Mouse (Mus musculus): ENCODE results near the gene Smndc1.
"Not testable (repeated sequence)": the region's sequence is repeated elsewhere in the genome, so short reads cannot be mapped to it uniquely, and the experiment has no call there.

The Smndc1 gene

GRCm38 (mm10) chr19:53412149-53412848 is 21.9 kb upstream of the Smndc1 start:
- no peak for DNase-seq (ENCODE audit: low spot score in 2 of 2)

DNA sequence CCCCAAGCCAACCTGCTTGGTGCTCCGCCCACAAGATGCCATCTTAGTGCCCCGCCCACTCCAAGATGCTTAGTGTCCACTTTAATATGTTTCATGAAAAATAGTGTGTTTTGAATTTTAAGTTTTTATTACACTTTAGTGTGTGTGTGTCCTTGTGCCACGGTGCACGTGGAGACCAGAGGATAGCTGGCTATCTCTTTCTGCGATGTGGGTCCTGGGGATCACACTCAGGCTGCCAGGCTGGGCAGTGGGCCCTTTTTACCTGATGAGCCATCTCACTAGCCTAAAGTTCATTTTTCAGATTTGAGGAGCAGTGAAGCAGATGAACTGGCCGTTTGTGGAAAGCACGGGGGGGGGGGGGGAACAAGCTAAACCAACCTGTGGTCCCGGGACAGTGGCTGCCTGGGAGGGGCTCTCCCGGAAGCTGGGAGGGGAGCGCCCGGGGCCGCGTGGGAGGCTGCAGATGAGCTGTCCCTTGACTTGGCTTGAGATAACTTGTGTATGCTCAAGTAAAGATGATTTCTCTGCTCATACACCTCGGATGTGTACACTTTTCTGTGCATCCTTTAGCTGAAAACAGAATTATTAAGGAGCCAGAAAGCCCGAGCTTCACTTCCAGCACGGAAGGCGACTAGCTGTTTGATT is 19.4 kb upstream of the Smndc1 start:
- no peak for DNase-seq (ENCODE audit: low spot score in 2 of 2)

- DNase-seq (ENCODE audit: low spot score in 2 of 2) = no peak
Observed at GRCm38 (mm10) chr19:53408398-53408797, 18.0 kb upstream of the Smndc1 start.

- DNase-seq (ENCODE audit: low spot score in 2 of 2) = no peak
Observed at GRCm38 (mm10) chr19:53407350-53407749, 17.0 kb upstream of the Smndc1 start.

GRCm38 (mm10) chr19:53405810-53406209 is 15.4 kb upstream of the Smndc1 start:
- DNase-seq (ENCODE audit: low spot score in 2 of 2) = no peak

DNA sequence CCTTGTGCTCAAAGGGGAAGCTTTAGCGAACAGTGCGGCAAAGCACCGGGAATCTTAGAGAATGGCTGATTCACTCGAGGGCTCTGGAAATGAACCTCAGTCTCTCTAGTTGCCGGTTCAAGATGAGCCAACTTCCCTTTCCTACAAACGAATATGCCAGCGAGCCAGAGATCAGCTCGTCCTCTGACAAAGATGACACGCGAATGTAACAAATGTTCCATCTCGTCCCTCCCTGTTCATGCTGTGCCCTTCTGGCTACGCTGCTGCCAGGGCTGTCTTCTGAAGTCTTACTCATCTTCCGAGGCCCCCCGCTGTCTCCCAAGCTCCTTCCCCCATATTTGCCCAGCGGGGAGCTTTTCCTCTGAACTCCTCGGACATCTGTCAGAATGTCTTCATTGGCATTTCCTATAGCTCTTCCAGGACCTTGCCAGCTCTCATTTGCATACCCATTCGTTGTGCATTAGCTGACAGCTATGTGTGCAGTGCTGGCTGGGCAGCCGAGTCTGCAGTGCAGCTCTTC is 14.5 kb upstream of the Smndc1 start:
- no peak for DNase-seq (ENCODE audit: low spot score in 2 of 2)

DNA sequence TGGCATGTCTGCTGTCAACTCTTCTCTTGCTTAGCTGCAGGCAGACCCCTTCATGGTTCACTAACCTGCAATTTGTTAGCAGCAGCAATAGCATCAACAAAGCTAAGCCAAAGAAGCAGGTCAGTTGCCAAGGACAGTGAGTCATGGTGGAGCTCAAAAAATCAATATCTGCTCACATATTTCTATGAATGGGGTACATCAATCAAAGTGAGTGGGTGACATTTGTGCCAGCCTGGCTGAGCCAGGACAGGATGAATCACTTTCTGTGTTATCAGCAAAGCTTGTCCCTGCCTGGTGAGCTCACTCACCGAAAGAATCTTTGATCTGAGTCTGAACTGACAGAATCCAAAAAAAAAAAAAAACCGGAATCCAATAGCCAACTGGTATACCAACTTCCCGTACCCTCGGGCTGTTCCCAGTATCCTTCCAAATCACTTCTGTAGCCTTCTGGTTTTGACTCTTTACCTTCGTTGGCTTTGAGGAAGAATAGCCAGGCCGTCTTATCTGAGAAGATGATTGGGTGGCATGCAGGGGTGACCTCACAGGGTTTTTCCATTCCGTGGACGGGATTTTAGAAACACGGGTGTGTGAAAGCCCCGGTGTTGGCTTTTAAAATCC is 13.9 kb upstream of the Smndc1 start:
- no peak for DNase-seq (ENCODE audit: low spot score in 2 of 2)

- no peak for DNase-seq (ENCODE audit: low spot score in 2 of 2)
Observed at GRCm38 (mm10) chr19:53402741-53403432, 12.5 kb upstream of the Smndc1 start.

DNA sequence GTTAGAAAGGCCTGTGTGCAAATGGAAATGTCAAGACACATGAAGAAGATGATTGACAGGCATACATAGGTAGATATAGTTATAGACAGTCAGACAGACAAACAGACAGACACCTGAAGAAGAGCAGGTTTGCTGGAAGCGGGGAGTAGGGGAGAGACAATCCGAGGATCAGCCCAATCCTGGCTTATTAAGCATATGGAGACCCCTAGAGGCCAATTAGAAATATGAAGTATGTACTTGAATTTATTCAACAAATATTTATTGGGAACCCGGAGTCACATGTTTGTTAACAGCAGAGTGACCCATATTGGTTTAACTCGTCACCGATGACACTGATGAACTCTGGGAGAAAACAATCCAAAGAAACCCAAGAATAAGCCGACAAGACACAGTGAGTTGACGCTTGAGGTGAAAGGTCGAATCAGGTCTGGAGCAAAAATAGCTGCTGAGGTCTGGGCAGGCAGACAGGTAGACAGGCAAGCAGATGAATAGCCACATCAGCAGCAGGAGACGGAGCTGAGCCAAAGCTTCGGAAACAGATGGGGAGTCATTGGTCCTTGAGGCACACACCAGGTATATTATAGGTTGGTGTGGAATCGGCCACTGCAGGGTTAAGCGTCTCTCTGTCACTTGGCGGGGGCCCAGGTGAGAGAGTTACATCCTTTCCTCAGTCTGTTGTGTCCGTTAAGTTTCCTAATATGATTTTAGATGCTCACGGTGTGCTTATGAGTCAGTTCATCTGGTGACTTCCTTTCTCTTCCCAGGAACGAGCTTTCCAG is 10.1 kb upstream of the Smndc1 start:
- no peak for DNase-seq (ENCODE audit: low spot score in 2 of 2)

DNA sequence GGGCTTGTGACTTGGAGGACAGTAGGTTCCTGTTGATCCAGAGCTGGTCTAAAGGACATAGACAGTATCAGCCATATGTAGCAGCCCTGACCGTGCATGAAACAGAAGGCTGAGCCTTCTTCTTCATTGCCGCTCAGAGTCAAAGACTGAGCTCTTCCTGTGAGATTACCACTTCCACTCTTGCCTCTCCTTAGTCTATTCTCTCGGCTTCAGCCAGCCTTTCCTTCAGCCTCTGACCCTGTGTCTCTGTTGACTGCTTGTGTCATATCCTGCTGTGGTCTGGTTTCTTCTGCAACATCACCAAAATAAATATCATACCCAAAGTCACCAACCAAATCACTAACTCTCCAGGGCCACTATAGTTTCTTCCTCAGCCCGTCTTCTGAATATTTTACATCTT is 8.8 kb upstream of the Smndc1 start:
- no peak for DNase-seq (ENCODE audit: low spot score in 2 of 2)

DNA sequence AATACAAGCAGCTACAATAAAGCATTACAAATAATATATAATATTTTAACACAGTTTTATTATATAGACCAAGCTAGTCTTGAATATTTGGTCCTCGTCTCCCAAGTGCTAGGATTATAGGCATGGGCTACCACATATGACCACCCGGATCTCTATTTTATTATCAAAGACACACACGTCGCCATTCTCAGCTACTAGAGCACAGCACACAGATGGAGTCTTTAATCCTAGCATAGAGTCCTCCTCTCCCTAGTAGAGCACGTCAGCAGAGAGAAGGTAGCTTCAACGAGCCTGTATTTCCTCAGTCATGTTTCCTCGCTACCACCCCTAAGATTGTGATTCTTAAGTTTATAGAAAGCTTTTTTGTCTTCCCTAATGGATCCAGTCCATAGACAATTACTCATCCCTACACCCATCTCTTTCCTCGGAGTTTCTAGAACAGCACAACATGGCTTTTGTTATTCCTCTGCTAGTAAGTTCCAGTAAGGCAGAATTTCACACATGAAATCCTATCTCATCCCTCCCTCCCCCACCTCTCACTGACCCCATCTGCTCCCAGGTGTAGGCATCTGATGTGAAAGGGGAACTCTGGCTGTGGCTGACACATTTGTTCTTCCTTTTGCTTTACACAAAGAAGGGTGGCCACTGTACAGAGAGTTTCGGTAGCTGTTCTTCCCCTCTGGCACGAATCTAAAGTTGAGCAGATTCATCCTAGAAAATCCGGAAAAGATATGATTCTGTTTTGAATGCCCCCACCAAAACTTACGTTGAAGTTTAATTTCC is 7.3 kb upstream of the Smndc1 start:
- no peak for DNase-seq (ENCODE audit: low spot score in 2 of 2)

GRCm38 (mm10) chr19:53395805-53396204 is 5.4 kb upstream of the Smndc1 start:
- DNase-seq (ENCODE audit: low spot score in 2 of 2) = not testable (repeated sequence)

DNA sequence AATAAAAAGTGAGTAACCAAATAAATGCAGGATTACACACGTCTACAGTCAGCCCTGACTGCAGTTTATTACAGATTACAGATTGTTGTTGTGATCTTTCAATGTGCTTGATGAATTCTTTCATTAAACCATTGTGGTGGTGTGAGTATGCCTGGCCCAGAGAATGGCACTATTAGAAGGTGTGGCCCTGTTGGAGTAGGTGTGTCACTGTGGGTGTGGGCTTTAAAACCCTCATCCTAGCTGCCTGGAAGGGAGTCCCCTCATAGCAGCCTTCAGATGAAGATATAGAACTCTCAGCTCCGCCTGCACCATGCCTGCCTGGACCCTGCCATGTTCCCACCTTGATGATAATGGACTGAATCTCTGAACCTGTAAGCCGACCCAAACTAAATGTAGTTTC is 4.6 kb upstream of the Smndc1 start:
- not testable (repeated sequence) for DNase-seq (ENCODE audit: low spot score in 2 of 2)

- no peak for DNase-seq (ENCODE audit: low spot score in 2 of 2)
Observed at GRCm38 (mm10) chr19:53394552-53394951, 4.2 kb upstream of the Smndc1 start.

- no peak for DNase-seq (ENCODE audit: low spot score in 2 of 2)
Observed at GRCm38 (mm10) chr19:53393646-53394045, 3.3 kb upstream of the Smndc1 start.

GRCm38 (mm10) chr19:53392781-53393343 is 2.5 kb upstream of the Smndc1 start:
- DNase-seq (ENCODE audit: low spot score in 2 of 2) = no peak

- DNase-seq (ENCODE audit: low spot score in 2 of 2) = no peak
Observed at GRCm38 (mm10) chr19:53391787-53392186, 1.4 kb upstream of the Smndc1 start.

DNA sequence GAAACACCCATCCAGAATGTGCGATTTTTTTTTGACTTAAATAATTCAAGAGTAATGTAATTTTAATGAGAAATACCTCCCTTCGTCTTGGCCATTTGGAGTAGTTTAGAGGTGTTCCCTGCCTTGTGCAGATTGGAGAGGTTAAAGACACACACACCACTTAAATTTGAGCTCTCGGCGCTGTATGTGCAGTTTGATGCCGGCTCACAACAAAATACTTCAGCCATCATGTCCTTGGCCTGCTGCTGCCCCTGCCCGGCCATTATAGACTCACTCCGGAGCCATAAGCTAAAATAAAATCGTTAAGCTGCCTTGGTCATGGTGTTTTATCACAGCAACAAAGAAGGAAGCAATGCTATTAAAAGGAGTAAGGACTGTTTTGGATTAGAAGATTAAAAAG is 1.0 kb upstream of the Smndc1 start:
- DNase-seq (ENCODE audit: low spot score in 2 of 2) = no peak

DNA sequence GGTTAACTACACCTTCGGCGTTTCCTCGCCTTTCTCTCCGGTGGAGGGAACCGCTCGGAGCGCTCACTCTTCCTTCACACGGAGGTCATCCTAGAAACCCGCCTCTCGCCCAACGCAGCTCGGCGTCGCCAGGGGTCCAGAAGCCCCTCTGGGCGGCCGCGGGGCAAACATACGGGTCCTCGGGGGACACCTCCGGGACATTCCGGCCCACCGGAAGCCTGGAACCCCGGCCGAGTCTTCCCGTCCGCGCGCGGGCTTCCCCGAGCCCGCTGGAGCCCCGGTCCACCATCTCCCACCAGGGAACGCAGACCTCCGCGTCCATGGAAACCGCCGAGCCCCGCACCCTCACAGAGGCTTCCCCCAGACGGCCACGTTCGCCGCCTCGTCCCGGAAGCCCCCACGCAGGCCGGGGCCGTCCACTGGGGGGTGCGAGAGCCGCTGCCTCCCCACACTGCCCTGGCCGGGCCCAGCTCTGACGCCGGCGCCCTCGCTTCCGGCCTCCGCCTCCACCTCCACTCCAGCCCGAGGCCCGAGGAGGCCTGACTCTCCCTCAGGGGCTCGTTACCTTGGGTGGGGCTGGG is 437 bp downstream of the Smndc1 start:
- peak in 1 of 2 experiments; percentile 70 for DNase-seq (ENCODE audit: low spot score in 2 of 2)

DNA sequence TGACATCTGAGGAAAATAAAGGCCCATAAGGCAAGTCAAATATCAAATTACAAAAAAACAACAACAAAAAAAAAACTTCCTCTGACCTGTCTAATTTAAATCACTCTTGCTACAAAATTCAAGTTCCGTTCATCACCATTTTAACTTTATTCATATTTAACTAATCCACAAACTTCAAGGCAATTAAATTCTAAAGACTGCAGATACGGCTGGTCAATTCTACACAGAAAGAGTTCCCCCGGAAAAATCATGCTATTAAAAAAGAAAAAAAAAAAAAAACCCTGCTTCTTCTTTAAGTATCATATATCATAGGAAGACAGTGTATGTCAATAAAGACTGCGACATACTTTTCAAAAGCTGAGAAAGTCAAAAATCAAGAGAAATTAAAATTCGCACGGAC is 961 bp downstream of the Smndc1 start:
- no peak for DNase-seq (ENCODE audit: low spot score in 2 of 2)
